Mouse (Mus musculus) mouse trophoblast stem cell (cell line): ENCODE data around the gene Lrrc57.
"Not testable (repeated sequence)": the region's sequence is repeated elsewhere in the genome, so short reads cannot be mapped to it uniquely, and the experiment has no call there.

Experiments
- in situ Hi-C, 2 experiments: fragments of 300-500 bp; cut with MseI, MboI; formaldehyde crosslinking; loops; 2 replicates in 1 of 2; 3 replicates in 1 of 2; pipeline ENCODE4 v1.15.1; 2025

Lrrc57 gene

GRCm38 (mm10) chr2:120599506-120599905 is 9.8 kb downstream of the Lrrc57 start:
- in situ Hi-C loops: no loop called here

- in situ Hi-C loops: no loop called here
Observed at GRCm38 (mm10) chr2:120597734-120598133, 11.6 kb downstream of the Lrrc57 start.

- in situ Hi-C loops: no loop called here
Observed at GRCm38 (mm10) chr2:120592227-120592626, 17.1 kb downstream of the Lrrc57 start.

GRCm38 (mm10) chr2:120589759-120590158 is 19.6 kb downstream of the Lrrc57 start:
- in situ Hi-C loops: no loop called here

GRCm38 (mm10) chr2:120578286-120578685 is 31.0 kb downstream of the Lrrc57 start:
- in situ Hi-C loops: no loop called here

GRCm38 (mm10) chr2:120577799-120578198 is 31.5 kb downstream of the Lrrc57 start:
- in situ Hi-C loops: no loop called here

GRCm38 (mm10) chr2:120575978-120576377 is 33.3 kb downstream of the Lrrc57 start:
- in situ Hi-C loops: no loop called here

- in situ Hi-C loops: no loop called here
Observed at GRCm38 (mm10) chr2:120575121-120575520, 34.2 kb downstream of the Lrrc57 start.

GRCm38 (mm10) chr2:120572161-120572560 is 37.2 kb downstream of the Lrrc57 start:
- in situ Hi-C loops: not testable (repeated sequence)

GRCm38 (mm10) chr2:120571081-120571480 is 38.2 kb downstream of the Lrrc57 start:
- in situ Hi-C loops: no loop called here

GRCm38 (mm10) chr2:120567798-120568320 is 41.5 kb downstream of the Lrrc57 start:
- in situ Hi-C loops: no loop called here

GRCm38 (mm10) chr2:120566886-120567797 is 42.2 kb downstream of the Lrrc57 start, which contains the start of gene Snap23:
Snap23 (plus strand) TSS chr2:120567671.
- in situ Hi-C loops: no loop called here

GRCm38 (mm10) chr2:120565363-120565762 is 44.0 kb downstream of the Lrrc57 start:
- in situ Hi-C loops: no loop called here

- in situ Hi-C loops: not testable (repeated sequence)
Observed at GRCm38 (mm10) chr2:120564548-120565188, 44.7 kb downstream of the Lrrc57 start.

GRCm38 (mm10) chr2:120563235-120563990 is 45.9 kb downstream of the Lrrc57 start, which contains the start of gene Zfp106:
Zfp106 (minus strand) TSS chr2:120563843.
- in situ Hi-C loops: no loop called here

- in situ Hi-C loops: no loop called here
Observed at GRCm38 (mm10) chr2:120562859-120563234, 46.5 kb downstream of the Lrrc57 start.

GRCm38 (mm10) chr2:120561524-120561923 is 47.8 kb downstream of the Lrrc57 start:
- in situ Hi-C loops: no loop called here

- in situ Hi-C loops: no loop called here
Observed at GRCm38 (mm10) chr2:120558813-120559212, 50.5 kb downstream of the Lrrc57 start.

- in situ Hi-C loops: no loop called here
Observed at GRCm38 (mm10) chr2:120556868-120557267, 52.5 kb downstream of the Lrrc57 start.
